Mouse (Mus musculus) spleen, postnatal 10 days (tissue): ENCODE measurements around the gene Rgs7bp.

Experiments used
- DNase-seq, 2 experiments: peaks; one replicate each; pipeline ENCODE4 v3.0.0; 2021 to 2022; ENCODE audit warnings: low spot score in 2 of 2

Gene Rgs7bp

DNA sequence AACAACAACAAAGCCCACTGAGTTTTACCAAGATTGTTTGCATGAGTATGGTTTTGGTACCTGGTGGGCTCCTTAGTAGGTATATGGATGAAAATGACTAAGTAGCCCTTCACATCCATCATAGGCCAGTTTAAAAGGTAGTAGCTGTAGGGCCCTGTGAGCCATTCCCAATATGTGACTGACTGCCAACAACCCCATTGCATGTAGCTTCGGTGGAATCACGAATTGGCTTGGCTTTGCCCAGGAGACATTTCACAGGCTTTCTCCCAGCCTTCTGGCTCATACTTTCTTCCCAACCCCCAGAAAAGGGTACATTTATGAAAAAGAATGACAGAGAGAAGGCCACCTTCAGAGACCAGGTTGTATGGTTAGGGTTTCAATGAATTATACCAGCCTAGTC lies 45.8 kb downstream of the Rgs7bp start:
- DNase-seq = no peak

DNA sequence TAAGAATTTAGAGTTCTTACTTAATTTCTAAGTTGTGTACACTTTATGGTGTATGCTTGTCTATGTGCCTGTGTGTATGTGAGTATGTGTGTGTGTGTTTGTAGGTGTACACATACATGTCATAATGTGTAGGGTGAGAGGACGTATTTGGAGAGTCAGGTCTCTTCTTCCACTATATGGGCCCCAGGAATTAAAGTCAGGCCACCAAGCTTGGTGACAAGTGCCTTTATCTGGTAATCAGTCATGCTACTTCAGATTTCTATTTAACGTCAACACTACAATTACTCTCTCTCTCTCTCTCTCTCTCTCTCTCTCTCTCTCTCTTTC lies 51.9 kb downstream of the Rgs7bp start:
- no peak for DNase-seq

DNA sequence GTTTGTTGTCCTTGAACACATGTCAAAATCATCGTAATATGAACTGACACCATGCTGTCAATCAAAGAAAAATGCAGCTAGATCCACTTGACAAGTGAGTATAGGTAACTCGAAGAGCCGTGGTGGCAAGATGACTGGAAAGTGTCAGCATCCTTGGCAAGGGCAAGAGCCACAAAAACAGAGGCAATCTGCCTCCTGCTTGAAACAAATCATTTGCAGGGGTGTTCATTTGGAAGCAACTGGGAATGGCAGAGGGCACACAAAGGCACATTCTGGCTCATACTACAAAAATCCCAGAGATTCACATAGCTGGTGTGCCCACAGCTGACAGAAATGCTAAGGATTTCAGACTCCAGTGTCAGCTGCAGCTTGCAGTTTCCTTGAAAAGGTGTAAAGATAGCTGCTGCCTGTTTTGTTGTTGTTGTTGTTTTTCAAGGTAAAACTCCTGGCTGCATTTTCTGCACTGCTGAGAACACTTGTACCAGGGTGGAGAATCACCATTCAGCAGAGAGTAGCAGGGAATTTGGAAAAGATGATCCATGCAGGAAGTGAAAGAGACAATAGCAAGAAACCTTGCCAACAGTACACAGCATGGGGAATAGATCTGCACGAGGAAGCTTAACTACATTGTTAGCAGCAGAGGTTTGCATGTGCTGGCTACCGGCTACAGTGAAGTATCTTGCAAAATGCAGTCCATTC lies 52.4 kb downstream of the Rgs7bp start:
- DNase-seq = no peak

DNA sequence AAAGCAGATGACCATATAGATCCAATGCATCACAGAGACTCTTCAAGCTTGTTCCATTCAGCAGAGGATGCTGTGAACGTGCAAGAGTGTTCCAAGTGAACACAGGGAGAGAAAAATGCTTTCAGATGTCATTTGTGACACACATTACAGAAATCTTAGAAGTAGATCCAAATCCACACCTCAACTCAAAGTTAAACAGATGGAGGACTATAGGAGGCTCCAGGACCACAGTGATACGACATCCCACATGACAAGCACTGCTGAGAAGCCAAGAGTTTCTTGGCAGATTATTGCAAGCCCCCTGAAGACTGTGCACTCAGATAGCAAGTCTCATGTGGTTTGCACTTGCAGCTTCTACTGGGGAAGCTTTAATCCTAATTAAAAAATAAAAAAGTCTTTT lies 53.0 kb downstream of the Rgs7bp start:
- DNase-seq = no peak

DNA sequence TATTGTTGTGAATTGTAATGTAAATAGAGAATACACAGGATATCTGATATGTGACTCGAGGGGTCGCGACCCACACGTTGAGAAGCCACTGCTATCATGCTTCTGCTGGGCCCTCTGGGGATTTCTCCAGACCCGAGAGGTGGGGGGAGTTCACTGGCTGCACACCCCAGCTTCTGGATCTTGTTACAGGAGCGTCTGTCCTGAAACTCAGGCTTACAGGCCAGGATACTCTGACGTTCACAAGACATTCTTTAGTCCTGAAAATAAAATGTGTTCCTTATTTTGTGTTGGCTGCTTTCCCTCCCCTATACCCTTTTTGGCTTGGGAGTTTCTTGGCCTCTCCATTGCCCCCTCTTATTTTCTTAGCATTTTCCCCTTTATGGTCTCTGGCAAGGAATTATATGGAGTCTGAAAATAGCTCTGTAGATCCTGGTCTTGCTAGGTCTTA lies 65.9 kb downstream of the Rgs7bp start:
- DNase-seq = no peak

DNA sequence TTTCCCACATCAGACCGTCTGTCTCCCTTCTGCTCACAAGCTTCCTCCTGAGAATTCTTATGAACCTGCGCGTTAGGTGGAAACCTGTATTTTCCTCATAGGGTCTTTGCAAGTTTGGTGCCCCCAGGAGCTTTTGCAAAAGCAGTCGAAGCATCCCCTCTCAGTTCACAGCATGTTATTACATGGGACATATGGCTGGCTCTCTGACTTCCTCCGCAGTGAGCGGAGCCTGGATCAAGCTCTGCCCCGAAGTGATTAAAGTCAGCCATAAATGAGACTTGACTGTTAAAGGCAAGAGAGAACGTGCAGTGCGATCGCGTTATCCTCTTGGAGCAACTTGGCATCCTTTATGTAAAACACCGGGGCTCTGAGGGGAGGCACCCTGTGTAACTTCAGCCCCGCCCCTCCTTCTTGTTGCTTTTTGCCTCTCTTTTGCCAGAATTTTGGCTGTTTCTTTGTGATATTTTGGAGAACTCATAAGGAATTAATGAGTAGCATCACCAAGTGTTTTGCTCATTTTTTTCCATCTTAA lies 66.7 kb downstream of the Rgs7bp start:
- DNase-seq = no peak

DNA sequence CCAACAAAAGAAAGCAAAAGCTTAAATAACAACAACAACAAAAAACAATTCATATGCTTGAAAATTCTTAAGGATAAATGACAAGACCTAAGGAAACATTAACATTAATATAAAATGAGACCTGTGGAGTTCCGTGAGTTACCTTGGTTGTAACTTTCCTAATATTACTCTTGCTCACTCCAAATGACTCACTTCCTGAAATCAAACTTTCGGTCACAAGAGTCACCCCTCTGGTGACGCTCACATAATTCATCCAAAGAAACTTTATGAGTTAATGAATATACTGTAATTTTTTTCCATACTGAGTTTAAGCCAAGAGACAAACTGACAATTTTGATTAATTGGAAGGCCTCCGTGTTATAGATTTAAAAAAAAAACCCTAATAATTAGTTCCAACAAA lies 69.0 kb downstream of the Rgs7bp start:
- DNase-seq = no peak

DNA sequence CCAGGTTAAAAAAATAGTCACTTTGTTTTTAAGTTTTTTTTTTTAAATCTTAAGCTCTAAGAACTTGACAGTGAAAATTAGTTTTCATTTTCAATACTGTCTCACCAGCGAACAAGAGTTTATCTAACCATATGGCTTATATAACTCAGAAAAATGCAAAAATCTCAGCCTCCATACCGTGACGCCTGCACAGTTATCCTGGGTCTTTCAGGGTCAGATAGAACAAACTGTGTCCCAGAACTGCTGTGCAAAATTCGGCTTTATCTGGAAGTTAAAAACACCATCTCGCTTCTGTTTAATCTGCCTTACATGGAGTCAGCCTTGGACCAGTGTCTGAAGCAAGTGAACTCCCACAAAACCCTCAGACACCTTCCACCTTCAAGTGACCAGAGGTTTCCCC lies 70.7 kb downstream of the Rgs7bp start:
- no peak for DNase-seq

DNA sequence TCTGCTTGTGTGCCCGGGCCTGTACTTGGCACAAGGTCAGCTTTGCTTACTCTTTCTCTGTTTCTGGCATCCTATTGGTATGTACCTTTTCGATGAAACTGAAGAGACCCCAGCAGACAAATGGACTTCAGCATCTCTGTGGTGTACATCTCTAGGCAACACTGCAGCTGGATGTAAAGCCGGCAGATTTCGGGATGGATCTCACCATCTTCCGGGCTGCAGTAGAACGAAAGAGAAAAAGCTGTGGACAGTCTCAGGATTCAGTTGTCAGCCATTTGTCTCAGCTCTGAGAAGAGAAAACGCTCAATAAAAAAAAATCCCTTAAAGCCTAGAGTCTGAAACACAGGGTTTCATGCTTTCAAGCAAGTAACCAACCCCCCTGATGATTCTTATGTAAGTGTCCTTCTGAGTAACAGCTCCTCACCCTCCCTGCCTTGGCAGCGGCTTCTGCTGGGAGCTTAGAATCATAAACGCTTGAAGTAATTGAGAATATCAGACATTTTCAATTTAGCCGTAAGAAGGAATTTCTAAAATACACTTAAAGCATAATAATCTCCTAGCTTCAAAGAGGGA lies 71.9 kb downstream of the Rgs7bp start:
- DNase-seq = no peak

DNA sequence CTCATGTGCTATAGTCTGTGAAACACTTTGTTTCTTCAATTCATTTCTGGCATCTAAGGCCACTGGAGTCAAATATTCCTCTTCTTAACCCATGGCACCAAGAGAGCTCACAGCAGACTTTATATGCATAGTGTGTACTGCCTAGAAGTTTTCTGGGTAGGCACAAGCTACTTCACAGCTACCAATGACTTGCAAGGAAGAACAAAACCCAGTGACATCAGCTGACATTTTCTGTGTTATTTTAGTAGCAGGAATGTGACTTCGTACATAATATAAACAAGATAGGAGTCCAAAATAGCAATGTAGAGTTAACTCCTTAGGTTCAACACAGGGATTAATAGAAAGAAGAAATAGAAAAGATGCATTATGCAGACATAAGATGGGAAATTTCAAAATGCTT lies 76.6 kb downstream of the Rgs7bp start:
- no peak for DNase-seq

DNA sequence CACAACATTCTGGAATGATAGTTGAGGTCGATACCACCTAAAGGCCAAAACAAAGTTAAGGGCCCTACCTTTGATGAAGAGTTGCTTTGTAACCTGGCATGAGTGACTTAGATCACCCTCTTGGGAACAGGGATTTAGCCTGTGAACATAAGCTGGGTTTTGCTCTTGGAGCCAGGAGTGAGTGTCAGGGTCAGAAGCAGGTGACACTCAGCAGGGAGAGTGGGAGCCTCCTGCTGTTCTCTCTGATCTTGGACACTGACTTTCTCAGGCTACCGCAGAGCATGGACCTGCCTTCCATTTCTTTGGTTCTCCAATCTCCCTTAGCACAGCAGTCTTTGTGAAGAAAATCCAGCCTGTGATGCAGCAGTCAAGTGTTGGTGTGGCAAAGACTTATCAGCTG lies 87.2 kb downstream of the Rgs7bp start:
- no peak for DNase-seq

DNA sequence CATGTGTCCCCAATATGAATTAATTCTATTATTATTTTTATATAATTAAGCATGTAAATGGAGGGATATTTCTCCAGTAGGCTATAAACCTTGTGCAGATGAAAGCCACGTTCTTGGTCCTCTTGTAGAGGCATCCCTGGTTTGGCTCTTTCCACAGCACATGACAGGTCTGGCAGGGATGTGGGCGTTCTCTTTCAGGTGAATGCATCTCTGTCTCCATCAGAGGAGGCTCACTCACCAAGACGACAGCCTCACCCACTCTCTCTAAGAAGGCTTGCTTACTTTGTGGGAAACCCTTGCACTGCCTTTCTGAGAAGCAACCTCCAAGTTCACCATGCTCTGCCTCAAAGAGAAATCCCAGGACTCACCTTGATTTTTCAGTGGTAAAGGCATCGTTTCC lies 91.0 kb downstream of the Rgs7bp start:
- no peak for DNase-seq

DNA sequence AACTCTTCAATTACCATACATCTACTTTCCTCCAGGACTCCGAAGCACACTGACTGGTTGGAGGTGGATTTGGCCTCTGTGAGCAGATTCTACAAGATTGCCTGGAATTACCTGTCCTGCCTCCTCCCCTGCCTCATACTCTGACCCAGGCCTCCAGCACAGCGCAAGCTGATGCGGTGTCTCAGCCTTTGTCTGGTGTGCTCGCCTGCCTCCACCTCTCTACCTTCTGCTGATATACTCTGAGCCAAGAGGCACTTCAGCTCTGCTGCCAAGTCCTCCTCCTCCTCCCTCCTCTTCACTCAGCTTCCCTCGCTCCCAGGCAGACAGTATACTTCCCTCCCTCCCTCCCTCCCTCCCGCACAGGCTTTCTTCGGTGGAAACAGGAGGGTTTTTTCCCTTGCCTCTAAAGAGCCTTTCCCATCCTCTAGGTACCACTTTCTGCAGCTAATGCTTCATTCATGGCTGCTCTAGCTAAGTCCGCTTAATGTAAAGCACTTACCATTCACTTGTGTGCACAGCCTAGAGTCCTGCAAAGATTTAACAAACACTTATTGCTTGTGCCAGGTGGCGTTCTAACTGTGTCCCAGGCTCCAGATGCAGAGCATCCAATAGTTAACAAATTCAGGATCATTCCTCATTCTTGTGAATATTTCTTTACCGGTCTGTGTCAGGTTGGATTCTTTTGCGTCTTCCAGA lies 91.9 kb downstream of the Rgs7bp start:
- DNase-seq = no peak

DNA sequence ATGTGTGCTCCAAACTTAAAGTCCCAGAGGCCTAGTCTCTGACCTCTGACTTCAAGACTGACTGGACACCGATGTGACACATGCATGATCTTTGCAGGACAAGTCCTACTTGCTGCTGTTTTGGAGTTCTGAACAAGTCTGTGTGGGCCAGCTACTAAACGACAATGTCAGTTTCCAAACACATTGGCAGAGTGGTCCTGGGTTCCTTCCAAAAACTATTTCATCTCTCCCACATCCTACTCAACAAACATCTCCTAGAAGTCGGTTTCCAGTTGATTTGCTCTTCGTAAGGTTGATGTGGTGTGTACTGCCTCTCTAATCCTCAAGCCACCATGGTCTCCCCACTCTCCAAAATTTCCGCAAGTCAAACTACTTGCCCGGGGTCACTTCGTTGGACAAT lies 92.6 kb downstream of the Rgs7bp start:
- no peak for DNase-seq

DNA sequence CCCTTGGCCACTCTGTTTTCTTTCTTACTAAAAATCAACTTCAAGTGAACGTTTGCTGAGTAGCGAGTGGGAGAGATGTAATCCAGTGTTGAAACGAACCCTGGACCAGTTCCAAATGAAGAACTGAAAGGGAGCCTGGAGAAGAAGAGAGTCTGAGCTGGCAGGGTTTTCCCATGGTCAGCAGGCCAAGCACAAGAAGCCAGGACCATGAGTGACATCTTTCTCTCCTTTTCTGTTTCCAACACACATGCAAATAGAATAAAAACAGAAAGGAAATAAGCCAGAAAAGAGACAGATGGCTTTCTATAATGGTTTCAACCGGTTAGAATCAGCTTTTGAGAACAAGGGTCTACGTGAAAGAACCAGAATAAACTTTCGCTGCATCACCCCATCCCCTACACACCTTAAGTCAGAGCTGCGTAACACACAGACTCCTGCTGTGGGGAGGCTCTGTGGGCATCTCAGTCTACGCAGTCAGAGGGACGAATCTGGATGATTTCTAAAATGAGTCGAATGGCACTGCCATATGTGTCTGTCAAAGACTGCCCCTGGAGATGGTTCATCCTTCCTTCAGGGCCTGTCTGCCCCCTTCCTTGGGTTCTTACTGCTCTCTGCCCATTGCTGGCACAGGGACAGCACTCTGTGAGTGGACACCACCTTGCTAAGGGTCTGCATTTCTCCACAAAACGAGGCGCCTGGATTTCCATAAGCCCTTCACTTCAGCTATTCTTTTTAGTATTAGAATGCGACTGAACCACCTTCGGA lies 93.6 kb downstream of the Rgs7bp start:
- DNase-seq = no peak

DNA sequence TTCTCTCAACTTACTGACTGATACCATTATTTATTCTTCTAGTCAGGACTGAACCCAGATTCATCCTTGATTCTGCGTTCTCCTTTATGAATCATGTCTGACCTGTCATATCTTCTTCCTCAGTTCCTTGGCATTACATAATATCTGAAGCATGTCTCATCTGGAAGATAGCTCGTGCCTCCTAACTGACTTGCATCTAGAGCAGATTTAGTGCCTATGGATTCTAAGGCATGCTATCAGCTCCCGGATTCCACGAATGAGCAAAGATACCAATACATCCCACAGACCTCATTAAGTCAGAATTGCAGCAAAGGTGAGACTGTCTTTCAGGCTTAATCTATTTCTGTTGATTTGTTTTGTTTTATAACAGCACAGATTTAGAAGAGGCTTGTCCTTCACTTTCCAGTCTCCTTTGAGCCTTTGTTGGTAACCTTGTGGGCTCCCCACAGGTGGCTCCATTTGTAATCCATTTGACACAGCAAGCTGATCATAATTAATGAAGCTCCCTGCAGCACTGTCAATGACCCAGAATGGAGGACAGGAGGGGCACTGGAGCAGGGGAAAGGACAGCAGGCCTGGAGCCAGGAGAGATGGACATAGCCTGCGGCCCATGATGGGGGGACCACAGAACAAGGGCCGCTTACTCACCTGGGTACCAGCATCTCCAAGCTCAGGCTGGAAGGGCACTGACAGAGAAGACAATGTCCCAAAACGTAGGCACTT lies 94.4 kb downstream of the Rgs7bp start:
- DNase-seq = no peak

DNA sequence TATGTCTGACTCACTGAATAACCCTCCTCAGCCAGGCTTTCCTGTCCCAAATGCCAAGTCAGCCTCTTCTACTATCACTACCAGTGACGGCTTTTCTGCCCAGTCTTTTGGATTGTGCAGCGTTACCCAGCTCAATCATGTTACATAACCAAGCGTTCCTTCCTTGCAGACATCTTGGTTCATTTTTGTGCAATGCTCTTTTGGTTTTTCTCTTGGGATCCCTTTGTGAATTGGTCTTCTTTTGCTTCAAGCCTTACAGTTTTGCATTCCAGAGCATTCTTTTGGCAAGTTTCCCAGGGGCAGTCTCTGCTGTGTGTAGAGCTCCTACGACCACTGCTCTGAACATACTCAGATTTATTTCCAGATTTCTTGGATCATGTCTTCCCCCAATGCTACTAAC lies 95.0 kb downstream of the Rgs7bp start:
- DNase-seq = no peak

DNA sequence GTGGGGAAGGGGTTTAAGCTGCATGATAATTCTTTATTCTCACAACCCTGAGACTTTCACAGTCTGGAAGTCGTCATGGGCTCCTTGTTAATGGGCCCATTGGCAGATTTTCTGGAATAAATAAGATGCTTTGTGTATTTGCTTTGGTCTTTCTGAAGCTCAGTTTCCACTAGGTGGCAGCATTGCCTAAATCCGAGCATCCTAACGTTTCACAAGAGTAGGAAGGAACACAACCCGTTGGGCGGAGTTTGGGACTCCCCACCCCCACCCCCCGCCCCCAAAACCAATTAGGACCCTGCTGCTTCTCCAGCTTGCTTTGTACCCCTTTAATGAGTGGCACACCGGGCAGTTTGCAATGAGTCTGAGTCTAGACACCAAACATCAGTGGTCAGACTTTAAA lies 106.8 kb downstream of the Rgs7bp start:
- peak; percentile 21 to 70 for DNase-seq

DNA sequence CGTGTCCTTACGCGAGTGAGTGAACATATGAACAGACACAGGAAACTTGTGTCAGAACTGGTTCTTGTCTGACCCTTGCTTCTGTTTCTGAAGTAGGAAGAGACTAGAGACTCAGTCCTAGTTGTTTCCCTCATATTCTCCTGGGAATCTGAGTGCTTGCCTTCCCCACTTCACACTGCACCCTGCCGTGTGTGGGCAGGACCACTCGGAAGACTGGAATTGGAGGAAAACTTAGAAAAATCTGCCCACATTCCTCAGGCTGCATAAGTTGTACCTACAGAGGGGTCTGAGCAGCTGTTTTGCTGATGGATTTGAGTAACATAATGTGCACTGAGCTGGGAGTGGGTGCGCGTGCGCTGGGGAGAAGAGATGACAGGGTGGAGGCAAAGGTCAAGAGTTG lies 114.2 kb downstream of the Rgs7bp start:
- DNase-seq = no peak

DNA sequence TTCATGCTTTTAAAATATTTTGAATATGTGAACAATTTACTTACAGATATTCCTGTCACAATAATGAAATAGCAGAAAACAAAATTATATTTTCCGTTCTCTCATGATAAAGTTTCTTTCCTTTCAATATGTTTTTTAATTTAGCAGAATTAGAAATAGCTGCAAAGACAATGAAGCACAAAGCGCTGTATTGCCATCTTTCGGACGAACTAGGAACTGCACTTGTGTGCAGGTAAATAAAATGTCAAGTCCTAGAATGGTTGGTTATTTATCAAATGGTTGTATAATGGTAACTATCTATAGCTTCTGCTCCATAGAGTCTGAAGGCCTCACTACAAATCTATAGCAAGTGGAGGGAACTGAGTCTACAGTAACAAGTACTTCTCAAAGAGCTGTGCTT lies 114.9 kb downstream of the Rgs7bp start:
- peak; percentile 20 to 70 for DNase-seq

DNA sequence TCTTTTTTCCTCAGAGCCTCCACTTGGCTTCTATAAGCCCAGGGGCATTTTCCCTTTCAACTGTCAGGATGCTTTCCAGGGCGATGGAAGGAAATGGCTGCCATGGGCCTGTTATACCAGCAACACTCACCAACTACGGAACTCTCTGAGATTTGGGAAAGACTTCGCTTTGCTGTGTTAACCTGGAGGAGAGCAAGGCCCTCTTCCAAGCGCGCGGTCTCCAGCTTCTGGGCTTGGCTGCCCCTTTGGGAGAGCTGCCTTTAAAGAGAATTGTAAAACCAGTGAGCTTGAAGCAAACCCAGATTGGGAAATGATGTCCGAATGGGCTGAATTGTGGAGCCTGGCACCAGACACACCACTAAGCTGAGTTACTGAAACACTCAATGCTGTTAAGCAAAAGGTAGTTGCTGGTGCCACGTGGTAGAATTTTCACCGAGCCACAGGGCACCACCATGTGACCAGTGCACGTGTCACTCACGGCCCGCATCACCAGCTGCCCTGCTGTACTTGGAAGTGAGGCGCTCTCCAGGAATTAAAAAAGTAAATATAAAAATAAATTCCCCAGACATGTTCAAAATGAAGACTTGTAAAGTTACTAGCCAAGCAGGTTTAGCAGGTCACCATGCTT lies 115.7 kb downstream of the Rgs7bp start:
- DNase-seq = no peak
